Mouse (Mus musculus) intestine, postnatal 0 days (tissue): Measurements from ENCODE around the gene Gm9999. TPM values are rescaled to one million over a fixed set of nuclear protein-coding genes. Genes with fewer than 3 reads are reported as not detected.
"Not testable (repeated sequence)": the region's sequence is repeated elsewhere in the genome, so short reads cannot be mapped to it uniquely, and the experiment has no call there.

Source experiments
- ATAC-seq: fragments of 200-750 bp; cut with Nextera tagmentation; 2 replicates; pipeline ENCODE4 v1.8.0; 2017; ENCODE audit warnings: mild to moderate bottlenecking, moderate TSS enrichment, moderate library complexity
- H3K27ac ChIP-seq: fragments of 300-500 bp; sonication (generic); 2 replicates; pipeline ENCODE4 v1.5.1; 2014; ENCODE audit warnings: mild to moderate bottlenecking, low read depth, low read length, moderate library complexity
- H3K27me3 ChIP-seq: fragments of 300-500 bp; sonication (generic); replicated peaks from 2 replicates; pipeline ENCODE4 v1.6.1; 2014; ENCODE audit warnings: low read length, mixed read lengths; ENCODE audit not compliant: control insufficient read depth, insufficient read depth
- H3K36me3 ChIP-seq: fragments of 300-500 bp; sonication (generic); 2 replicates; pipeline ENCODE4 v1.6.1; 2014; ENCODE audit warnings: mild to moderate bottlenecking, moderate library complexity; ENCODE audit not compliant: control insufficient read depth, insufficient read depth
- H3K4me1 ChIP-seq: fragments of 300-500 bp; sonication (generic); replicated peaks from 2 replicates; pipeline ENCODE4 v1.6.1; 2014; ENCODE audit warnings: antibody characterized with exemption, low read length, mixed read lengths; ENCODE audit not compliant: control insufficient read depth, insufficient read depth
- H3K4me2 ChIP-seq: fragments of 300-500 bp; sonication (generic); replicated peaks from 2 replicates; pipeline ENCODE4 v1.6.1; 2014; ENCODE audit warnings: low read depth, mild to moderate bottlenecking, moderate library complexity
- H3K4me3 ChIP-seq: fragments of 300-500 bp; sonication (generic); 2 replicates; pipeline ENCODE4 v1.5.1; 2014; ENCODE audit warnings: low read depth, low read length
- H3K9ac ChIP-seq: fragments of 300-500 bp; sonication (generic); 2 replicates; pipeline ENCODE4 v1.6.1; 2014; ENCODE audit warnings: mild to moderate bottlenecking, low read depth, low read length
- H3K9me3 ChIP-seq: fragments of 300-500 bp; sonication (generic); 2 replicates; pipeline ENCODE4 v1.6.1; 2016; ENCODE audit warnings: mixed run types; ENCODE audit not compliant: control insufficient read depth
- CTCF ChIP-seq: sonication (generic); IDR thresholded peaks from 2 replicates; pipeline ENCODE4 v1.5.1; 2016; ENCODE audit warnings: low read depth, mild to moderate bottlenecking, control low read depth, antibody characterized with exemption, moderate library complexity
- WGBS: fragments of 180-500 bp; shearing (Covaris S2); extraction: QIAGEN DNeasy Blood & Tissue Kit; methylation state at CpG from one replicate; pipeline ENCODE4 v1.1.7; 2014; 5-methylcytosine and 5-hydroxymethylcytosine counted together
- polyA plus RNA-seq: library from polyadenylated mRNA; unstranded; fragments of >200 nt; fragmentation: Nextera tagmentation; extraction: Ambion mirVana; gene quantifications from 2 replicates; pipeline ENCODE4 v1.2.1, GENCODE M21; 2015

Gm9999 gene
- polyA plus RNA-seq, 1 experiment from 2014 or later = not detected

GRCm38 (mm10) chr7:46985718-46986505 is 2.5 kb downstream of the Gm9999 start:
- peak overlapping the region; percentile 5; the same call in 1 of the 2 replicates for H3K27ac ChIP-seq
- WGBS = 44% methylated on average over 8 of the region's 8 CpGs
- no peak for TF ChIP-seq CTCF

GRCm38 (mm10) chr7:46986646-46987045 is 3.3 kb downstream of the Gm9999 start:
- no peak for TF ChIP-seq CTCF
- Histone ChIP-seq H3K36me3 (peaks cover 2% of the 10 kb centered on the region; the same call in 1 of the 2 replicates), H3K27ac (peak overlapping the region; percentile 5; the same call in 1 of the 2 replicates), H3K4me1 (no peaks in the 10 kb centered on the region), H3K4me2 (no peak overlapping the region), H3K9ac (no peak overlapping the region), H3K4me3 (no peak overlapping the region), H3K9me3 (no peaks in the 10 kb centered on the region), H3K27me3 (no peaks in the 10 kb centered on the region)
- 48% methylated on average over 5 of the region's 5 CpGs for WGBS
- peak; percentile 25; the same call in 1 of the 2 replicates for ATAC-seq

More at GRCm38 (mm10) chr7:46985718-46986505, 2.5 kb downstream of the Gm9999 start:
- Histone ChIP-seq H3K27me3 (no peaks in the 10 kb centered on the region), H3K9me3 (no peaks in the 10 kb centered on the region), H3K4me3 (no peak overlapping the region), H3K4me1 (no peaks in the 10 kb centered on the region), H3K4me2 (no peak overlapping the region), H3K36me3 (no peaks in the 10 kb centered on the region), H3K9ac (no peak overlapping the region)
- ATAC-seq = no peak

GRCm38 (mm10) chr7:46987073-46987472 is 3.7 kb downstream of the Gm9999 start:
- 39% methylated on average over 2 of the region's 2 CpGs for WGBS
- H3K9ac ChIP-seq = no peak overlapping the region
- no peaks in the 10 kb centered on the region for H3K4me1 ChIP-seq
- TF ChIP-seq CTCF = no peak
- peaks cover 6% of the 10 kb centered on the region; the same call in 1 of the 2 replicates for H3K36me3 ChIP-seq
- H3K27me3 ChIP-seq = no peaks in the 10 kb centered on the region
- no peak for ATAC-seq
- H3K4me3 ChIP-seq = no peak overlapping the region
- H3K27ac ChIP-seq = no peak overlapping the region
- H3K4me2 ChIP-seq = no peak overlapping the region
- no peaks in the 10 kb centered on the region for H3K9me3 ChIP-seq

- not testable (repeated sequence) for H3K4me3 ChIP-seq, H3K4me1 ChIP-seq, H3K9ac ChIP-seq, H3K27me3 ChIP-seq, H3K9me3 ChIP-seq, ATAC-seq, H3K4me2 ChIP-seq, H3K27ac ChIP-seq
- peaks cover 27% of the 10 kb centered on the region for H3K36me3 ChIP-seq
- WGBS = 56% methylated on average over 4 of the region's 4 CpGs
Measured at GRCm38 (mm10) chr7:46989387-46989786, 6.0 kb downstream of the Gm9999 start.

GRCm38 (mm10) chr7:46993079-46993478 is 9.7 kb downstream of the Gm9999 start:
- Histone ChIP-seq H3K27me3 (no peaks in the 10 kb centered on the region), H3K4me2 (no peak overlapping the region), H3K4me3 (no peak overlapping the region), H3K36me3 (peaks cover 64% of the 10 kb centered on the region), H3K9me3 (no peaks in the 10 kb centered on the region), H3K9ac (no peak overlapping the region), H3K27ac (no peak overlapping the region; the same call in 1 of the 2 replicates), H3K4me1 (no peaks in the 10 kb centered on the region)
- WGBS = 85% methylated on average over 8 of the region's 8 CpGs
- ATAC-seq = no peak
- no peak for TF ChIP-seq CTCF

GRCm38 (mm10) chr7:46995558-46995957 is 12.2 kb downstream of the Gm9999 start:
- no peak overlapping the region for H3K4me2 ChIP-seq
- 88% methylated on average over 3 of the region's 3 CpGs for WGBS
- no peaks in the 10 kb centered on the region for H3K27me3 ChIP-seq
- no peak overlapping the region for H3K27ac ChIP-seq
- H3K9me3 ChIP-seq = no peaks in the 10 kb centered on the region
- peaks cover 71% of the 10 kb centered on the region for H3K36me3 ChIP-seq
- H3K4me3 ChIP-seq = no peak overlapping the region
- H3K9ac ChIP-seq = no peak overlapping the region
- peaks cover 7% of the 10 kb centered on the region; the same call in 1 of the 2 replicates for H3K4me1 ChIP-seq
- no peak for TF ChIP-seq CTCF
- no peak for ATAC-seq
